Mouse (Mus musculus) gastrocnemius, adult 2 months (tissue): ENCODE measurements around the gene Clybl. TPM values are rescaled to one million over a fixed set of nuclear protein-coding genes. Genes with fewer than 3 reads are reported as not detected.
A peak's percentile ranks its signal among the peaks of the same experiment; 100 is the strongest.

ENCODE experiments used
- DNase-seq: peaks from one replicate; pipeline ENCODE4 v3.0.0; 2022
- H3K27ac ChIP-seq: fragments of 200-600 bp; 2 replicates; pipeline ENCODE4 v1.8.1; 2022; ENCODE audit warnings: mild to moderate bottlenecking
- H3K4me3 ChIP-seq: fragments of 200-600 bp; 2 replicates; pipeline ENCODE4 v1.8.1; 2022; ENCODE audit warnings: mild to moderate bottlenecking, moderate library complexity
- CTCF ChIP-seq: fragments of 200-600 bp; IDR thresholded peaks from 2 replicates; pipeline ENCODE4 v1.8.1; 2022; ENCODE audit warnings: antibody characterized with exemption, mild to moderate bottlenecking, moderate library complexity
- intact Hi-C: fragments of 180-260 bp; cut with DNase I; formaldehyde crosslinking; loops from one replicate; pipeline ENCODE4 v1.15.1; 2025
- total RNA-seq, 2 experiments: library from RNA; stranded (reverse); gene quantifications; 2 replicates each; pipeline ENCODE4 v1.2.3; 2021

The Clybl gene
- total RNA-seq, 2 experiments from 2014 or later = 52.3 to 68.4 TPM

DNA sequence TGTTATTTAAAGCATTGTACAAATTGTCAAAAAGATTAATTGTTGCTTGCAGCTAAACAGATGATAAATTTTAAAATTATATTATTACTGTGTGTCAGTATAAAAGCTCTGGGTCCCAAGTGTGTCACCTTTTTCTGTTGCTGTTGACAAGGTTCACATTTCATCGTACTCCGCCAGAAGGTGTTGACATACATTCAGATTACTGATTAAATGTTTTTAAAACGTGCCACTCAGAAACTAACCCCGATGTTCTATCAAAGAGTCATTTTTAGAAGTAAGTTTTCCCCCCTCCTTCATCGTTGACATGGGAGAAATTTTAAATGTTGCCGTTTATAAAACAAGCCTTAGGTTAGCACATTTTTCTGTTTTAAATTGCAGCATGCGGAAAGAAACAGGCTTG lies 83.7 kb downstream of the Clybl start:
- intact Hi-C loops = no loop called here
- H3K27ac ChIP-seq = no peak overlapping the region
- no peak for DNase-seq
- no peak overlapping the region for H3K4me3 ChIP-seq
- TF ChIP-seq CTCF = no peak

DNA sequence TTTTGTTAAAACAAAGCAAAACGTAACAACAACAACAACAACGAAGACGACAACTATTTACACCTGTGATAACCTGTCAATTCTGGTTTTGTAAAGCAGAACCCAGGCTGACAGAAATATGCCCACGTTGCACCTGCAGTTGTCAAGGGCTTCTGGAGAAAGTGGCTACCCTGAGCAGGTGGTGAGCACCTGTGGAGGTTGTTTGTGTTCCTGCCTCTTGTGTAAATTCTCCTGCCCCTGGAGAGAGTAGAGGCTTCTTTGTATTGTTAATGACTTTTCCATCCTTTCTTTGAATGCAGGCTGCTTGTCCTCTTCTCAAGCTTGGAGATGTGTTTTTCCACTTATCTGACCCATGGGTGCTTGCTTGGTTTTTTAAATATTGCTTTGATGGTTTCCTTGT lies 86.1 kb downstream of the Clybl start:
- no peak for DNase-seq
- no peak overlapping the region for H3K4me3 ChIP-seq
- no peak overlapping the region for H3K27ac ChIP-seq
- intact Hi-C loops = no loop called here
- TF ChIP-seq CTCF = no peak

- no peak for DNase-seq
- H3K4me3 ChIP-seq = no peak overlapping the region
- H3K27ac ChIP-seq = no peak overlapping the region
- no peak for TF ChIP-seq CTCF
- intact Hi-C loops = no loop called here
Observed at GRCm38 (mm10) chr14:122271104-122271746, 89.7 kb downstream of the Clybl start.

- no peak for DNase-seq
- TF ChIP-seq CTCF = no peak
- intact Hi-C loops = no loop called here
- H3K4me3 ChIP-seq = no peak overlapping the region
- no peak overlapping the region for H3K27ac ChIP-seq
Observed at GRCm38 (mm10) chr14:122277142-122277541, 95.6 kb downstream of the Clybl start.

- DNase-seq = no peak
- Histone ChIP-seq H3K4me3 (no peak overlapping the region), H3K27ac (no peak overlapping the region)
- no peak for TF ChIP-seq CTCF
- intact Hi-C loops = no loop called here
Observed at GRCm38 (mm10) chr14:122279462-122280308, 98.2 kb downstream of the Clybl start.

- DNase-seq = peak; percentile 20
- TF ChIP-seq CTCF = no peak
- no peak overlapping the region for H3K4me3 ChIP-seq
- intact Hi-C loops = no loop called here
- H3K27ac ChIP-seq = no peak overlapping the region
Observed at GRCm38 (mm10) chr14:122280309-122281071, 99.0 kb downstream of the Clybl start.

- no peak for TF ChIP-seq CTCF
- H3K4me3 ChIP-seq = no peak overlapping the region
- intact Hi-C loops = no loop called here
- DNase-seq = no peak
- H3K27ac ChIP-seq = no peak overlapping the region
Observed at GRCm38 (mm10) chr14:122281072-122281634, 99.6 kb downstream of the Clybl start.

DNA sequence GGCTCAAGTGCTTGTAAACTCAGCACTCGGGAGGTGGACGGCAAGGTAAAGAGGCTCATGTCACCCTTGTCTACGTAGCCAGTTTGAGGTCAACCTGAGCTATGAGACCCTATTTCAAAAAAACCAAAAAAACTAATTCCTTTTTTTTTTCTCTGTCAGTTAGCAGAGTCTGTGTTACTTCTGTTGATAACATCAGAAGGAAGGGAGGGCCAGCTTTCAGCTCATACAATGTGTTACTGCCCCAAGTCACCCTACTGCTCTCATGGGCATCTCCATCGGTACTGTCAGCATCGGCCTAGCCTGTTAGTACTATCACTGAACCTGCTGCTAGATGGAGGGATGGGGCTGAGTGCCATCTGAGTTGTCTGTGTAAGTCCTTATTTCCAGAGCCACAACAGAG lies 102.5 kb downstream of the Clybl start:
- intact Hi-C loops = no loop called here
- Histone ChIP-seq H3K4me3 (no peak overlapping the region), H3K27ac (no peak overlapping the region)
- no peak for DNase-seq
- TF ChIP-seq CTCF = no peak

DNA sequence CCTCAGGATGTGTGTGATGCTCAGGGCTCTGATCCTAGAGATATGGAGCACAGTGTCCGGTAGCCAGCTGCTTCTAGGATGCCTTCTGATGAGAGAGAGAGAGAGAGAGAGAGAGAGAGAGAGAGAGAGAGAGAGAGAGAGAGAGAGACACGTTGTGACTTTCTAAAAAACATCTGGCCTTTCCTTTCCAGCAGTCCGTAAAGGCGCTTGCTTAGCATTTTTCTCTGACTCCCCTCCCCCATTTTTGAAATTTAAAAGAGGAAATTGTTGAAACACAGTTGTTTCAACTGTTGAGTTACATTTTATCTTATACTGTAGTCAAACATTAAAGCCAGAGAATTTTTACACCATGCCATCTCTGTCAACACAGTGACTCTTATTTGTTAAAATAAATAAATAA lies 114.9 kb downstream of the Clybl start:
- no peak for DNase-seq
- H3K27ac ChIP-seq = no peak overlapping the region
- no peak overlapping the region for H3K4me3 ChIP-seq
- intact Hi-C loops = no loop called here
- TF ChIP-seq CTCF = no peak

- intact Hi-C loops = no loop called here
- no peak overlapping the region for H3K27ac ChIP-seq
- H3K4me3 ChIP-seq = no peak overlapping the region
- TF ChIP-seq CTCF = no peak
- no peak for DNase-seq
Observed at GRCm38 (mm10) chr14:122296864-122297263, 115.4 kb downstream of the Clybl start.

- no peak for DNase-seq
- Histone ChIP-seq H3K4me3 (no peak overlapping the region), H3K27ac (no peak overlapping the region)
- intact Hi-C loops = no loop called here
- no peak for TF ChIP-seq CTCF
Observed at GRCm38 (mm10) chr14:122297386-122298109, 116.0 kb downstream of the Clybl start.

DNA sequence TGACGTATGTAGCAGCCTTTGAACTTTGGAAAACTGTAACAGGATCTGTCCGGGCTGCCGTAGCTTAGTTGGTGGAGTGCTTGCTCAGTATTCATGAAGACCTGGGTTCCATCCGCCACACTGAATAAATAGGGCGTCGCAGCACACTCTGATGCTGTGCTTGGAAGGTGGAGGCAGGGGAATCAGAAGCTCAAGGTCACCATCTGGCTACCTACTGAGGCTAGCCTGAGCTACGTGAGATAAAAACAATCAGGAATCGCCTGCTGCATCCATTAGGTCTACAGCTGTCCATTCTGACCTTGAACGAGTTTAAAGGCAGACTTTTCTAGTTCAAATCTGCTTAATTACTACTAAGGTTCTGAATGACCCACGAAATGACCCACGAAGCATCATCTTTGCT lies 118.8 kb downstream of the Clybl start:
- intact Hi-C loops = no loop called here
- DNase-seq = no peak
- no peak for TF ChIP-seq CTCF
- Histone ChIP-seq H3K4me3 (no peak overlapping the region), H3K27ac (no peak overlapping the region)
